Mouse (Mus musculus) E14TG2a.4 (cell line): ENCODE measurements around the gene Shc1.

Source experiments
- CTCF ChIP-seq: conservative IDR thresholded peaks from 2 replicates; pipeline ENCODE4 v1.5.1; 2014; ENCODE audit warnings: low read length
- NANOG ChIP-seq: IDR thresholded peaks from 2 replicates; pipeline ENCODE4 v1.6.1; 2014; ENCODE audit warnings: borderline replicate concordance, low read length, mixed read lengths
- POU5F1 ChIP-seq: IDR thresholded peaks from 2 replicates; pipeline ENCODE4 v1.6.1; 2014; ENCODE audit warnings: low read length, borderline replicate concordance

DNA sequence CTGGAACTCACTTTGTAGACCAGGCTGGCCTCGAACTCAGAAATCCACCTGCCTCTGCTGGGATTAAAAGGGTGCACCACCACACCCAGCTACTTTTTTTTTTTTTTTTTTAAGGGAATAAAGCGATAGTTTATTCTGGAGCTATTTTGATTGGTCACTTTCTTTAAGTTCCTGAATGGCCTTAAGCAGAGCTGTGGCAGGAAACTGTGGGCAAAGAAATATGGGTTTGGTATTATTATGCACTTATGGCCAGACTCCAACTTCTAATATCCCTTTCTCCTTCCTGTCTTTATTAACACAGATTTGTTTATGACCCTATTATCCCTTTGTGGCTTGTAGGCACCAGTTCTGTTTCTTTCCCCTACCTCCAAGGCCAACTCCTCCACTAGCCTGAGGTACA lies 2.2 kb downstream of the Shc1 start:
- TF ChIP-seq CTCF (no peak), POU5F1 (no peak), NANOG (no peak)
